Mouse (Mus musculus): ENCODE data around the gene Ttll10. TPM values are rescaled to one million over a fixed set of nuclear protein-coding genes. Genes with fewer than 3 reads are reported as not detected.

The Ttll10 gene
- polyA plus RNA-seq, 1 experiment from 2014 or later = not detected

- Histone ChIP-seq H3K9me3 (no peaks in the 10 kb centered on the region), H3K27me3 (peaks cover 29% of the 10 kb centered on the region), H3K4me1 (replicated peaks) (peaks cover 42% of the 10 kb centered on the region), H3K4me2 (peak overlapping the region; percentile 49; the same call in 1 of the 2 replicates), H3K36me3 (peaks cover 3% of the 10 kb centered on the region), H3K9ac (no peak overlapping the region), H3K27ac (no peak overlapping the region), H3K4me3 (peak overlapping the region; percentile 28; the same call in 1 of the 2 replicates)
- 56% methylated on average over 4 of the region's 4 CpGs for WGBS
- ATAC-seq (ENCODE audit: low FRiP score) = no peak
These were observed 24.9 kb downstream of the Ttll10 start for GRCm38 (mm10) chr4:156034301-156034700.

GRCm38 (mm10) chr4:156033476-156034119 is 25.6 kb downstream of the Ttll10 start:
- ATAC-seq (ENCODE audit: low FRiP score) = no peak
- 46% methylated on average over 6 of the region's 6 CpGs for WGBS
- H3K27me3 ChIP-seq = peaks cover 29% of the 10 kb centered on the region
- peaks cover 42% of the 10 kb centered on the region for H3K4me1 ChIP-seq (replicated peaks)
- no peak overlapping the region for H3K27ac ChIP-seq
- H3K4me2 ChIP-seq = no peak overlapping the region
- no peak overlapping the region for H3K9ac ChIP-seq
- no peaks in the 10 kb centered on the region for H3K9me3 ChIP-seq
- H3K4me3 ChIP-seq = no peak overlapping the region
- peaks cover 7% of the 10 kb centered on the region for H3K36me3 ChIP-seq

- H3K9me3 ChIP-seq = no peaks in the 10 kb centered on the region
- H3K9ac ChIP-seq = peak overlapping the region; percentile 78; the same call in 1 of the 2 replicates
- no peak overlapping the region for H3K4me2 ChIP-seq
- H3K4me1 ChIP-seq (replicated peaks) = peaks cover 42% of the 10 kb centered on the region
- no peak overlapping the region for H3K4me3 ChIP-seq
- ATAC-seq (ENCODE audit: low FRiP score) = no peak
- peaks cover 15% of the 10 kb centered on the region for H3K36me3 ChIP-seq
- peak overlapping the region; percentile 92; the same call in 1 of the 2 replicates for H3K27ac ChIP-seq
- H3K27me3 ChIP-seq = peaks cover 29% of the 10 kb centered on the region
- 80% methylated on average over 4 of the region's 4 CpGs for WGBS
These were observed 26.4 kb downstream of the Ttll10 start for GRCm38 (mm10) chr4:156032856-156033255.

- WGBS = 3% methylated on average over 24 of the region's 24 CpGs
These were observed 27.4 kb downstream of the Ttll10 start for GRCm38 (mm10) chr4:156031593-156032391.

GRCm38 (mm10) chr4:156031255-156031592 is 28.0 kb downstream of the Ttll10 start:
- Histone ChIP-seq H3K4me3 (peak overlapping the region; percentile 52), H3K4me1 (replicated peaks) (peaks cover 42% of the 10 kb centered on the region), H3K4me2 (peak overlapping the region; percentile 76), H3K9ac (peak overlapping the region; percentile 78), H3K36me3 (peaks cover 31% of the 10 kb centered on the region), H3K9me3 (no peaks in the 10 kb centered on the region), H3K27me3 (peaks cover 24% of the 10 kb centered on the region), H3K27ac (peak overlapping the region; percentile 92)
- ATAC-seq (ENCODE audit: low FRiP score) = no peak
- WGBS = 8% methylated on average over 7 of the region's 7 CpGs

More at GRCm38 (mm10) chr4:156031593-156032391, 27.4 kb downstream of the Ttll10 start:
- peaks cover 29% of the 10 kb centered on the region for H3K27me3 ChIP-seq
- H3K9ac ChIP-seq = peak overlapping the region; percentile 78
- H3K27ac ChIP-seq = peak overlapping the region; percentile 92
- H3K36me3 ChIP-seq = peaks cover 25% of the 10 kb centered on the region
- peak overlapping the region; percentile 52 for H3K4me3 ChIP-seq
- ATAC-seq (ENCODE audit: low FRiP score) = peak; percentile 92
- H3K4me2 ChIP-seq = peak overlapping the region; percentile 76
- H3K9me3 ChIP-seq = no peaks in the 10 kb centered on the region
- H3K4me1 ChIP-seq (replicated peaks) = peaks cover 42% of the 10 kb centered on the region

GRCm38 (mm10) chr4:156030651-156031118 is 28.5 kb downstream of the Ttll10 start:
- 63% methylated on average over 9 of the region's 9 CpGs for WGBS
- peak overlapping the region; percentile 92 for H3K27ac ChIP-seq
- H3K9ac ChIP-seq = peak overlapping the region; percentile 78
- H3K4me2 ChIP-seq = peak overlapping the region; percentile 76
- peaks cover 18% of the 10 kb centered on the region for H3K27me3 ChIP-seq
- peak overlapping the region; percentile 52 for H3K4me3 ChIP-seq
- H3K9me3 ChIP-seq = no peaks in the 10 kb centered on the region
- ATAC-seq (ENCODE audit: low FRiP score) = no peak; the same call in 1 of the 2 replicates
- H3K4me1 ChIP-seq (replicated peaks) = peaks cover 42% of the 10 kb centered on the region
- peaks cover 36% of the 10 kb centered on the region for H3K36me3 ChIP-seq

GRCm38 (mm10) chr4:156028580-156028979 is 30.6 kb downstream of the Ttll10 start:
- WGBS = 89% methylated on average over 7 of the region's 7 CpGs

GRCm38 (mm10) chr4:156026013-156026412 is 33.2 kb downstream of the Ttll10 start, which contains the start of gene Tnfrsf18:
TSS of gene Tnfrsf18 (plus strand) at chr4:156026164.
- H3K27me3 ChIP-seq = no peaks in the 10 kb centered on the region
- WGBS = 66% methylated on average over 4 of the region's 4 CpGs
- H3K4me3 ChIP-seq = no peak within 1 kb of the TSS
- no peak for ATAC-seq (ENCODE audit: low FRiP score)
- no peak within 1 kb of the TSS for H3K4me2 ChIP-seq
- H3K9me3 ChIP-seq = no peaks in the 10 kb centered on the region
- H3K9ac ChIP-seq = no peak within 1 kb of the TSS
- no peak within 1 kb of the TSS for H3K27ac ChIP-seq
- peaks cover 11% of the 10 kb centered on the region for H3K4me1 ChIP-seq (replicated peaks)
- H3K36me3 ChIP-seq = peaks cover 46% of the 10 kb centered on the region

More at GRCm38 (mm10) chr4:156028580-156028979, 30.6 kb downstream of the Ttll10 start:
- Histone ChIP-seq H3K36me3 (peaks cover 39% of the 10 kb centered on the region), H3K9ac (no peak overlapping the region), H3K9me3 (no peaks in the 10 kb centered on the region), H3K27ac (no peak overlapping the region), H3K4me1 (replicated peaks) (peaks cover 32% of the 10 kb centered on the region), H3K4me2 (no peak overlapping the region), H3K4me3 (no peak overlapping the region), H3K27me3 (no peaks in the 10 kb centered on the region)
- ATAC-seq (ENCODE audit: low FRiP score) = no peak

GRCm38 (mm10) chr4:156024184-156024583 is 35.0 kb downstream of the Ttll10 start:
- H3K4me3 ChIP-seq = no peak overlapping the region
- no peak overlapping the region for H3K4me2 ChIP-seq
- no peaks in the 10 kb centered on the region for H3K27me3 ChIP-seq
- 96% methylated on average over 7 of the region's 7 CpGs for WGBS
- no peak overlapping the region for H3K27ac ChIP-seq
- no peaks in the 10 kb centered on the region for H3K4me1 ChIP-seq (replicated peaks)
- H3K36me3 ChIP-seq = peaks cover 48% of the 10 kb centered on the region
- no peaks in the 10 kb centered on the region for H3K9me3 ChIP-seq
- ATAC-seq (ENCODE audit: low FRiP score) = no peak
- no peak overlapping the region for H3K9ac ChIP-seq

GRCm38 (mm10) chr4:156023520-156023919 is 35.7 kb downstream of the Ttll10 start:
- 86% methylated on average over 9 of the region's 9 CpGs for WGBS
- Histone ChIP-seq H3K4me1 (replicated peaks) (no peaks in the 10 kb centered on the region), H3K36me3 (peaks cover 45% of the 10 kb centered on the region), H3K4me3 (no peak overlapping the region), H3K9me3 (no peaks in the 10 kb centered on the region), H3K27ac (no peak overlapping the region), H3K27me3 (no peaks in the 10 kb centered on the region), H3K4me2 (no peak overlapping the region), H3K9ac (no peak overlapping the region)
- no peak for ATAC-seq (ENCODE audit: low FRiP score)

- H3K4me3 ChIP-seq = no peak overlapping the region
- no peak overlapping the region for H3K9ac ChIP-seq
- H3K27me3 ChIP-seq = no peaks in the 10 kb centered on the region
- H3K4me1 ChIP-seq (replicated peaks) = no peaks in the 10 kb centered on the region
- H3K36me3 ChIP-seq = peaks cover 29% of the 10 kb centered on the region
- WGBS = 82% methylated on average over 9 of the region's 9 CpGs
- no peaks in the 10 kb centered on the region for H3K9me3 ChIP-seq
- H3K27ac ChIP-seq = no peak overlapping the region
- no peak overlapping the region for H3K4me2 ChIP-seq
- no peak for ATAC-seq (ENCODE audit: low FRiP score)
These were observed 37.2 kb downstream of the Ttll10 start for GRCm38 (mm10) chr4:156021942-156022419.

- Histone ChIP-seq H3K27ac (no peak overlapping the region), H3K27me3 (no peaks in the 10 kb centered on the region), H3K9ac (no peak overlapping the region), H3K4me3 (no peak overlapping the region), H3K4me2 (no peak overlapping the region), H3K36me3 (peaks cover 26% of the 10 kb centered on the region), H3K9me3 (no peaks in the 10 kb centered on the region), H3K4me1 (replicated peaks) (no peaks in the 10 kb centered on the region)
- 81% methylated on average over 3 of the region's 3 CpGs for WGBS
- ATAC-seq (ENCODE audit: low FRiP score) = no peak
These were observed 37.8 kb downstream of the Ttll10 start for GRCm38 (mm10) chr4:156021381-156021780.
